Comparison of ENCODE assay signal across 22 mouse cellular contexts in the genomic region with DNA sequence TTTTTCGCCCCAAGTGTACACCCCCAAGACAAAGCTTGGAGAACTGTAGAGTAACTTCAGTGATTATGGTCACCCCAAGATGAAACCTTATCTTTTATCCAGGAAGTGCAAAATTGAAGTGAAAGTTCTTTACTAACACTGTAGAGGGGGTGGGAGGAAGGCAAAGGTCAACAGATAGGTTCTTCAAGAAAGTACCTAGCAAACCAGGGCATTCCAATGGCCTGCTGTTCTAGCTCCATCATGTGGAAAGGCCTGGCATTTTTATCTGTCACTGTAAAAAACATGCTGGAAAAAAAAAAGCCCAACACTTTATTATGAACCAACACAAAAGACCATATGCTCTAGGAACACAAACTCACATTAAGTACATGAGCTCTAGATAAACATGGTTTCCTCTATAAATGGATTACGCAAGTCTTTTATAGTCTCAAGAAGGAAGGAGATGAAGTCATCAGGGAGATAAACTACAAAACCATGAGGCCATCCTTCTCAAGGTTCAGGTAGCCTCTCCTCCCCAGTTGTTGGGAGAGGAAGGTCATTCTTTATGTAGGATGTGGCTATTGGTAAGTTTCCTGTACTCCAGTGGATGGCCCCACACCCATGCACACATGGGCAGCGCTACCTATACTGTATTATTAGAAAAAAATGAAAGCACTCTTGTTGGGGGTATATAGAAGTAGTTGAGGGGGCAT. TPM values are rescaled to one million over a fixed set of nuclear protein-coding genes. Genes with fewer than 3 reads are reported as not detected.
A peak's percentile ranks its signal among the peaks of the same experiment; 100 is the strongest.
DNase-seq lines count a peak whose midpoint lies in the region; ATAC-seq and TF ChIP-seq lines count a peak whose summit lies in the region.
"Had no signal": no experiment of that assay in that cellular context is flagged by ENCODE, and none has a peak within 500 bp of the region (broad histone marks: within the 10 kb centered on the region; RNA-seq: fewer than 3 reads in every experiment).

No protein-coding gene starts in this region.

- H3K27ac ChIP-seq in kidney, embryonic 16.5 days (ENCODE audit: low read length), result no peak overlapping the region
- no peak overlapping the region for H3K27ac ChIP-seq in lung, postnatal 0 days (ENCODE audit: low read length)
- H3K27ac ChIP-seq: forebrain, embryonic 10.5 days; hindbrain, embryonic 14.5 days; limb, embryonic 13.5 days; liver, embryonic 13.5 days; midbrain, embryonic 10.5 days had no signal

- H3K36me3 ChIP-seq in kidney, embryonic 16.5 days (ENCODE audit: insufficient read depth, low read length), result no peaks in the 10 kb centered on the region
- H3K36me3 ChIP-seq in lung, postnatal 0 days (ENCODE audit: insufficient read depth, low read length), result no peaks in the 10 kb centered on the region
- H3K36me3 ChIP-seq: forebrain, embryonic 10.5 days; limb, embryonic 13.5 days; liver, embryonic 13.5 days; midbrain, embryonic 10.5 days had no signal

- no peaks in the 10 kb centered on the region for H3K4me1 ChIP-seq in kidney, embryonic 16.5 days (ENCODE audit: insufficient read depth, low read length)
- H3K4me1 ChIP-seq in lung, postnatal 0 days (ENCODE audit: insufficient read depth, low read depth, low read length), result no peaks in the 10 kb centered on the region
- H3K4me1 ChIP-seq: forebrain, embryonic 10.5 days; limb, embryonic 13.5 days; liver, embryonic 13.5 days; midbrain, embryonic 10.5 days had no signal

- TF ChIP-seq CTCF in lung, postnatal 0 days (IDR thresholded peaks at IDR 0.05), result peak; percentile 54

- peak; percentile 28 for DNase-seq in kidney, adult 9 months
- DNase-seq in lung, postnatal 0 days (ENCODE audit: low spot score), result peak; percentile 37
- no peak for DNase-seq in lung, postnatal 25 days (ENCODE audit: low spot score)
- peak; percentile 12 for DNase-seq in adipocyte (ENCODE audit: low spot score)
- no peak for DNase-seq in MN1 (ENCODE audit: low spot score)
- DNase-seq in yolk sac, embryonic 10.5 days (ENCODE audit: low spot score), result no peak
- DNase-seq: cerebellum, adult 2 months; cerebellum, postnatal 36 days; gastrocnemius, postnatal 25 days; heart, postnatal 14 days; kidney, adult 11 months; liver, embryonic 13.5 days; lung, postnatal 4 days; retina, postnatal 1 day had no signal

- no peak; the same call in 1 of the 2 replicates for TF ChIP-seq EP300 in lung, postnatal 0 days (IDR thresholded peaks at IDR 0.05)

- no peak overlapping the region for H3K4me2 ChIP-seq in kidney, embryonic 16.5 days (replicated peaks; ENCODE audit: low read depth, low read length)
- H3K4me2 ChIP-seq in lung, postnatal 0 days (replicated peaks; ENCODE audit: low read depth, low read length), result no peak overlapping the region
- H3K4me2 ChIP-seq: heart, embryonic 11.5 days; hindbrain, embryonic 14.5 days; limb, embryonic 13.5 days; liver, embryonic 13.5 days had no signal

- H3K4me3 ChIP-seq in kidney, embryonic 16.5 days (ENCODE audit: low read length), result no peak overlapping the region
- H3K4me3 ChIP-seq in lung, postnatal 0 days (ENCODE audit: low read depth, low read length), result no peak overlapping the region
- H3K4me3 ChIP-seq: forebrain, embryonic 10.5 days; limb, embryonic 13.5 days; liver, embryonic 13.5 days; midbrain, embryonic 10.5 days had no signal

- no peak overlapping the region for H3K9ac ChIP-seq in kidney, embryonic 16.5 days (replicated peaks; ENCODE audit: low read length)
- H3K9ac ChIP-seq in lung, postnatal 0 days (replicated peaks; ENCODE audit: low read depth), result no peak overlapping the region
- H3K9ac ChIP-seq: hindbrain, embryonic 14.5 days; limb, embryonic 13.5 days; liver, embryonic 13.5 days had no signal

- ATAC-seq in kidney, embryonic 16.5 days (ENCODE audit: low FRiP score, low TSS enrichment), result no peak
- peak; percentile 26 for ATAC-seq in lung, postnatal 0 days

- H3K9me3 ChIP-seq in kidney, embryonic 16.5 days (ENCODE audit: low read length), result no peaks in the 10 kb centered on the region
- H3K9me3 ChIP-seq in lung, postnatal 0 days (ENCODE audit: low read length), result no peaks in the 10 kb centered on the region
- H3K9me3 ChIP-seq: forebrain, embryonic 10.5 days; limb, embryonic 13.5 days; liver, embryonic 13.5 days; midbrain, embryonic 10.5 days had no signal

- WGBS in kidney, embryonic 16.5 days, result 86% methylated on average over 3 of the region's 3 CpGs
- 80% methylated on average over 3 of the region's 3 CpGs for WGBS in lung, postnatal 0 days

- H3K27me3 ChIP-seq in kidney, embryonic 16.5 days (ENCODE audit: insufficient read depth, low read length), result no peaks in the 10 kb centered on the region; the same call in 1 of the 2 replicates
- no peaks in the 10 kb centered on the region for H3K27me3 ChIP-seq in lung, postnatal 0 days (replicated peaks; ENCODE audit: insufficient read depth, low read length)
- H3K27me3 ChIP-seq: liver, embryonic 13.5 days had no signal

RNA-seq across cellular contexts. Expression of a gene that starts 33.5 kb away (rescaled TPM):
- not detected in 2 replicates for polyA plus RNA-seq in kidney, embryonic 16.5 days (2015; fragmentation: Nextera tagmentation; extraction: Ambion mirVana)
- polyA plus RNA-seq in lung, postnatal 0 days (2015; fragmentation: Nextera tagmentation; extraction: Ambion mirVana), result 0.13 TPM in 1 of 2 replicates, not detected in the other
- polyA plus RNA-seq: forebrain, embryonic 10.5 days; hindbrain, embryonic 14.5 days; limb, embryonic 13.5 days; midbrain, embryonic 10.5 days; stomach, embryonic 16.5 days; thymus, postnatal 0 days had no signal

Comparison
In these comparisons a context has a peak if more than half of its experiments do, and no peak if none do; other contexts are left out.
1. DNase-seq: peak in kidney, adult 9 months (single experiment), lung, postnatal 0 days (single experiment) and adipocyte (single experiment); none in lung, postnatal 25 days (single experiment), MN1 (single experiment) and yolk sac, embryonic 10.5 days (single experiment).